Mouse (Mus musculus) lung, postnatal 36 days (tissue): ENCODE measurements around the gene Olfr684.

Source experiments
- DNase-seq: peaks from one replicate; pipeline ENCODE4 v3.0.0; 2022; ENCODE audit warnings: mixed read lengths

Gene Olfr684

GRCm38 (mm10) chr7:105163553-105163952 is at the start of gene Olfr684:
Gene Olfr684 (minus strand): TSS chr7:105163653.
- no peak for DNase-seq

- DNase-seq = no peak
Observed at GRCm38 (mm10) chr7:105207385-105207784, 43.9 kb upstream of the Olfr684 start, which contains the start of gene Olfr686. Gene Olfr686 (minus strand): TSS chr7:105207485.

- no peak for DNase-seq
Observed at GRCm38 (mm10) chr7:105185912-105186311, 22.5 kb upstream of the Olfr684 start, which contains the start of gene Olfr685. Gene Olfr685 (minus strand): TSS chr7:105186012.

DNA sequence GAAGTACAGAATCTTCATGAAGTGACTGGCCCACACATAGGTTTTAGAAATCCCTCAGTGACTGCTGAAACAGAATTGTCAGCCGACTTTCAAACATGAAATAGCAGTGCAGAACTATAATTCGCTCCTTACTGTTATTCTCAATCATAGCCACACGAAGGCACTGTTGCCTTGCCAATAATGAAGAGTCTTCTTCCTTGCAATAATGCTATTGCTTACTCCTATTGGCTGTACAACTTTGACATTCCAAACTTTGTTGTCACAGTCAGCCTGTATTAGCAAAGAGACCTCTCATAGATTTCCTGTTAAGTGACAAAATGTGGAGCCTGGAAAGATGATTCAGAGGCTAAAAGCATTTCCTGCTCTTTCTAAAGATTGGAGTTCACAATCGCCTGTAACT is 7.3 kb upstream of the Olfr684 start:
- peak; percentile 9 for DNase-seq

GRCm38 (mm10) chr7:105146912-105147311 is 16.5 kb downstream of the Olfr684 start, which contains the start of gene Olfr683:
Gene Olfr683 (minus strand): TSS chr7:105147012.
- no peak for DNase-seq

GRCm38 (mm10) chr7:105141275-105141674 is 22.2 kb downstream of the Olfr684 start:
- no peak for DNase-seq

DNA sequence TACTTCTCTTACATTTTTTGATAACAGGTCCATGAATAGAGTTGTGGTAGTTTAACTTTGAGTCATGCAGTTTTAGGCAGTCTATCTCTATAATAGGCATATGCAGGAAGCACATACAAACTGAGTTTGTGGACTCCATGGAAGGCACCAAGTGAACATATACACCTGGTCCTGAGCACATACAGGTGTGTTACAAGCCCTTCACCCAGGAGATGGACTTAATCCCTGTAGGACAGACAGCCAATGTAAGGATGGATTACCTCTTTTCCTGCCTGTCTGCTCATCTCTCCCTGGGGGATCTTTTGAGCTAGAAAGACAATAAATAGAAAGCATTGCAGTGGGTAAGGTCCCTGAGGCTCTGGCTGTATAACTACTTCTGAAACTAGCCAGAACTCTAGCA is 46.9 kb downstream of the Olfr684 start, which contains the start of gene Olfr681:
Gene Olfr681, plus strand, starts transcription at position 301 of the 400 bp plus-strand sequence.
- DNase-seq = no peak
